Mouse (Mus musculus) spleen, adult 18-20 months (tissue): ENCODE measurements around the gene Gm16181.

ENCODE experiments used
- DNase-seq, 2 experiments: peaks; one replicate each; pipeline ENCODE4 v3.0.0; 2022; ENCODE audit warnings: mixed read lengths in 2 of 2

Gene Gm16181

DNA sequence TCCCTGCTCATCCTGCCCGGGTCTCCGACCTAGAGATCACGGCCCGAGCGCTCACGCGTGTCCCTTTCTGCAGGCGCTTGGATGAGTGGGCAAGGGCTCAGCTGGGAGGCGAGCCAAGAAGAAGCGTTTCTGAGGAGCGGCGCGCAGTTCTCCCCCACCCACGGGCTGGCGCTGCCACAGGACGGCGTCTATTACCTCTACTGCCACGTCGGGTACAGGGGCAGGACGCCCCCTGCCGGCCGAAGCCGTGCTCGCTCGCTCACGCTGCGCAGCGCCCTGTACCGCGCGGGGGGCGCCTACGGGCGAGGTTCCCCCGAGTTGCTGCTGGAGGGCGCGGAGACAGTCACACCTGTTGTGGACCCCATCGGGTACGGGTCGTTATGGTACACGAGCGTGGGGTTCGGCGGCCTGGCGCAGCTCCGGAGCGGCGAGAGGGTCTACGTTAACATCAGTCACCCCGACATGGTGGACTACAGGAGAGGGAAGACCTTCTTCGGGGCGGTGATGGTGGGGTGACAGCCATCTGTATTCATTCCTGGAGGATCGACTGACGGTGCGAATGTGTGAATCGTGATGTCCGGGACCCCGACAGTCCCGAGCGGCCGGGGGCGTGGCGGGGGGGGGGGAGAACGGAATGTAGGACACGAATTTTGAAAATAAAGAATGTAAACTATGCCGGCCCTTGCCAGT lies 24.9 kb upstream of the Gm16181 start:
- DNase-seq = peak; percentile 83 to 93

DNA sequence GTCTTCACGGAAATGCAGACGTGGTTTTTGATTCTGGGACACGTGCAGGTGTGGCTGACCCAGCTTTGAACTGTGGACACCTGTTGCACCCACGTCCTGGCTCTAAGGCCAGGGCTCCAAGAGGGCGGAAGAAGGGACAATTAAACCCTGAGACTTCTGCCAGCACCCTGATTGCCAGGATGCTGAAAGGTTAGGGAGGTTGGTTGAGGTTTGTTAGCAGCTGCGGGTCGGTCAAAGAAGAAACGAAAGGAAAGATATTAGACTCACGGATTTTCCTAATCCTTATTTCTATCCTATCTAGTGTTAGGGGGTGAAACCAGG lies 24.4 kb upstream of the Gm16181 start:
- DNase-seq = no peak

- DNase-seq = no peak
These were observed 23.5 kb upstream of the Gm16181 start for GRCm38 (mm10) chr17:35197126-35197525.

- DNase-seq = no peak
These were observed 22.6 kb upstream of the Gm16181 start for GRCm38 (mm10) chr17:35198029-35198428.

DNA sequence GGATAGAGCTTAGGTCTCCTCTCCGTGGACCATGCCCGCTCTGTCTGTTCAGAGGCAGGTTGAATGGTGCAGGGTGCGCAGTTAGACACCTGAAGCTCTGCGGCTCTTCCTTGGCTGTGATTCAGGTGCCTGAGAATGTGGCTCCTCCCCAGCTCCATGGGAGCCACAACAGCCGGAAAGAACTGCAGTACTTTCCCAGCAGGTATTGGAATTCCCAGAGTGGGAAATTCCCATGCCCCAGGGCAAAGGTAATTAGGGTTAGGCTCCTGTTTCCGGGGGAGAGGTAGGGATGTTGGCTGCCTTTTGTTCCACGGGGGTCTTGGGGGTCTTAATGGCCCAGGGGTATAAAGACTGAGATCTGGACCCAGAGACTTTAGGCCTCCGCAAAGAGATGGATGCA lies 21.7 kb upstream of the Gm16181 start:
- no peak for DNase-seq

DNA sequence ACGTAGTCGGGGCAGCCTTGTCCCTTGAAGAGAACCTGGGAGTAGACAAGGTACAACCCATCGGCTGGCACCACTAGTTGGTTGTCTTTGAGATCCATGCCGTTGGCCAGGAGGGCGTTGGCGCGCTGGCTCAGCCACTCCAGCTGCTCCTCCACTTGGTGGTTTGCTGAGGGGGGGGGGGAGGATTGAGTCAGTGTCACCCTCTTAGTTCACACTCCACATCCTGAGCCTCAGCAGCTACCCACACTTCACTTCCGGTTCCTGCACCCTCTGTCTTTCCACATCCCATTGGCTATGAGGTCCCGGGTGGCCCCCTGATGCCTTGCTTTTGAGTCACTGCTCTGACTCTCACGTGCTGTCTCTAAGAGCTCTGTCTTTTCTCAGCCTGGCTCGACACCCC lies 20.2 kb upstream of the Gm16181 start:
- peak in 1 of 2 experiments; percentile 58 for DNase-seq

DNA sequence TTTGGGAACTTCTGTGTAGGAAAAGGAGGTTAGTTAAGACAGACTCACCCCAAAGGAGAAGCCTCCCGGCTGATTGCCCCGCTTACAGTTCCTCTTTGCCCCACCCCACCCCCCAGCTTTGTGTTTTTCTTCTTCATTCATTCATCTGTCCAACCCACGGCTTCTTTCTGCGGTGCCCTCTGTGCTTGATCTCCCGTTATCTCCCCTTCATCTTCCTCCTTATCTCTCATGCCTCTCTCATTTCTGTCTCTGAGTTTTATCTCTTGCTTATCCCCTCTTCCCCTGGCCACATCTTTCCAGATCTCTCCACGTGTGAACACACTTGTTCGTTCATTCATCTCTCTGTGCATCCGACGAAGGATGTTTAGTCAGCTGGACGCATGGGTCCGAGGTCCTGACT lies 19.5 kb upstream of the Gm16181 start:
- peak in 1 of 2 experiments; percentile 39 for DNase-seq

GRCm38 (mm10) chr17:35201787-35202186 lies 18.8 kb upstream of the Gm16181 start, which contains the start of gene Tnf:
Gene Tnf, minus strand, starts transcription at chr17:35202007.
- peak; percentile 62 to 76 for DNase-seq

DNA sequence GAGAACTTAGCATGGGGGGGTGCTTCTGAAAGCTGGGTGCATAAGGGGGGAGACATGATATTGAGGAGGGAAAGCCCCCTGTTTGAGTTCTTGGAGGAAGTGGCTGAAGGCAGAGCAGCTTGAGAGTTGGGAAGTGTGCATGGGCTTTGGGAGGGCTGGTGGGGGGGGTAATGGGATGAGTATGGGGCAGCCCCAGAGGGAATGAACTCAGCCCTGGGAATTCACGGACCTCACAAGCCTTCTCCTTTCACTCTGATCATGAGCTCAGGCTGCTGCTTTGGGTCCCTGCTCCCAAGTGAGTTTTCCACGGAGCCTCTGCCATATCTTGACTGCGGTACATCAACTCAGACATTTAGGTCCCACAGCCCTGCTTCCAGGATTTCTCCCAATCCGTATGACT lies 18.2 kb upstream of the Gm16181 start:
- DNase-seq = no peak

GRCm38 (mm10) chr17:35204494-35205379 lies 15.9 kb upstream of the Gm16181 start, which contains the start of gene Lta:
Gene Lta, minus strand, starts transcription at chr17:35205351.
- DNase-seq = peak; percentile 68 to 73

GRCm38 (mm10) chr17:35205380-35205769 lies 15.3 kb upstream of the Gm16181 start:
- DNase-seq = no peak

DNA sequence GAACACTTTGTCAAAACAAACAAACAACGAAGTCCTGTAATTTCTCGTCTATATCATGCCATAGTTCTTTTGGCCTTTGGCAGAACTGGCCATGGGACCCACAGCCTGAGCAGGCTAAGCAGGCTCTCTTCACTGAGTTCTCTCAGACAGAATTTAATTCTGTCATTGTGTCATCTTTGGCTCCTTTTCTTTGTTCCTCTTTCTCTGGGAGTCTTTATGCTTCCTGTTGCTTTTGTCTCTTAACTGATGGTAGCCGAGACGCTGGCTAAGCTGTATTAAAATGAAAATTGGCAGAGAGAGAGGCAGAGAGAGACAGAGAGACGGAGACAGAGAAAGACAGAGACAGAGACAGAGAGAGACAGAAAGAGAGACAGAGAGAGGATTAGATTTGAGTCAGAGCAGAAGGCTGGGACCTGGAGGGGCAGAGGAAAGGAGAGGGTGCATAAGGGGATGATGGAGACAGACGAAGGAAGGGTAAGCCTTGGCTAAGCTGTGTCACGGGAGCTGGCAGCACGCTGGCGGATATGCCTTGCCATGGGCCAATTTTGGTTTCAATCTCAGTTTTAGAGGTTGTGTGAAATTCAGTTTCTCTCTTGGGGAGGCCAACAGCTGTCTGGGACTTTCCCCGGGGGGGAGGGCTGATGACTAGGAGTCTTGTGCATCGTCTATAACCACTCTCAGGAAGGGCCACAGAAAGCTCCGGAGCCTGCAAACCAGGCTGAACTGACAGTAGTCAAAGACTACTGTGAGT lies 10.7 kb upstream of the Gm16181 start:
- peak; percentile 67 to 73 for DNase-seq

DNA sequence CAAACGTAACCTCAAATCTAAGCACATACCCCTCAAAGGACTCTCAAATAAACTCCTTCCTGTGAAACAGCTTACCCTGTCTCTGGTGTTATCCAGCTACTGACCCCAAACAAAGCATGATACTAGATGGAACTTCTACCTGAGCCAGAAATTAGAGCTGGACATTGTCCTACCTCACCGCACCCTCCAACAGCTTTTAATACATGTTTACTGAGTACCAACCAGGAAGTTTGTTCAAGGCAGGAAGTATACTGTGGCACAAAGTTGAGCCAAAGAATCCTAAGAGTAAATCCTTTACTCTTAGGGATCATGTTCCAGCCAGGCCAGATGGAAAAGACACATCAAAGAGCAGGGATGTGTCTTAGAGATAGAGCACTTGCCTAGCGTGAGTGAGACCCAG lies 10.0 kb upstream of the Gm16181 start:
- DNase-seq = no peak

GRCm38 (mm10) chr17:35213071-35213470 lies 7.6 kb upstream of the Gm16181 start:
- DNase-seq = no peak

DNA sequence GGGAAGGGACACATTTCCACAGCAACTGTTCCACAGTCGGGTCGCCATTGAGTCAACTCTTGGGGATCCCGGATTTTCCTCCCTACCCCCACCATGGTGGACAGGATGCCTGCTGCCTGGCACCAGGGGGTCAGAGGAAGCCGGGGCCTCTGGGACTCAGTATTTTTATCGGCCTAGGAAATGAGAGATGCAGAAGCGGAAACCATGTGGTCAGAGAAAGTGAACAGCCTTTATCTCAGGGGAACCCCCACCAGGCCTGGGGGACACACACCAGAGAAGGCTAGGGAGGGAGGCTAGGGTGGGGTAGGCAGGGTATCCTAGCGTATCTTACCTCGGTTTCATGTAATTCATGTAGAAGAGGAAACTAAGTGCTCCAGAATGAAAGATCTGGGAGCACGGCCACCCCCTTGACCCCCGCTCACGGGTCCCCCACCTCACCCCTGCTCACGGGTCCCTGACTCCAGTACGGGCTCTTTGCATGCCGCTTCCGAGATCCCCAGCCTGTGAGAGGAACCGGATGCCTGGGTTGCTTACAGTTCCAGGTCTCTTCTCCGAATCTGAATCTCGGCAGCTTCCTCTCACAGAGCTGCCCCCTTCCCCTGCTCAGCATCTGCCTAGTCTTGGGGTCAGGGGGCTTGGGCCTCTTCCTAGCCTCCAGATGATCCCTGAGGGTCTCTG lies 2.0 kb upstream of the Gm16181 start:
- DNase-seq = peak; percentile 67 to 72

DNA sequence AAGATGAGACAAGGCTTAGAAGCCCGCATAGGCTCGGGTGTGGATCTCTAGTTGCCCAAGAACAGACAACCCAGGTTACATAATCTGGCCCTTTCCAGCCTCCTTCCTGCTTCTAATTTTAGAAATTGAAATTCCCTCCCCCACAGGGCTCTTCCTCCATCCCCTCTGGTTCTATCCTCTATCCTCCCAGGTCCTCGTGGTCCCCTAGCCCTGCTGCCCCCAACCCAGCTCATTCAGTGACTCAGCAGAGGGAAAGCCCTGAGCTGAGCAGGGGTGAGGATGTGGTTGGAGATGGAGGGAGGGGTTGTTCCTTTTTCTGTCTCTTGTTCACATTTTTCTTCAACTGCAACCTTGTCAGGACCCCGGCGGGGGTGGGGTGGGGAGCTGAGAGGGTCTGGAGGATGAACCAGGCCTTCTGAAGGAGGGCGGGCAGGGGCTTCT lies 1.0 kb upstream of the Gm16181 start:
- peak in 1 of 2 experiments; percentile 51 for DNase-seq

DNA sequence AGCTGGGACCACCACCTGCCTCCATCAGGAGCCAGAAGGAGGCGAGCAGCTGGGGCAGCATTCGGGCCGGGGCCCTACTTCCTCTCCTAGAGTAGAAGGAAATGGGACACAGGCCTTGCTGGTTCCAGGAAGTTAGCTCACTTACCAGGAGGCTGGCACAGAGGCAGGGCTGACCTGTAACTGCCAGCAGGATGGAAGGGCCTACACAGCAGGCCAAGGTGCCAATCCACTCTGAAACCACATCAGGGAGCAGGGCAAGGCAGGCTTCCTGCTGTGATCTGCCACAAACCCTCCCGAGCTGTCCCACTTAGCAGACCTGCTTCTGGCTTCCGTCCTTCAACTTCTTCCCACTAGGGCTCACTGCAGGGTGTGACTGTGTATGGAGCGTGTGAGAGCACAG lies 1.7 kb downstream of the Gm16181 start:
- DNase-seq = no peak

- no peak for DNase-seq
These were observed 4.0 kb downstream of the Gm16181 start for GRCm38 (mm10) chr17:35224641-35225040.

DNA sequence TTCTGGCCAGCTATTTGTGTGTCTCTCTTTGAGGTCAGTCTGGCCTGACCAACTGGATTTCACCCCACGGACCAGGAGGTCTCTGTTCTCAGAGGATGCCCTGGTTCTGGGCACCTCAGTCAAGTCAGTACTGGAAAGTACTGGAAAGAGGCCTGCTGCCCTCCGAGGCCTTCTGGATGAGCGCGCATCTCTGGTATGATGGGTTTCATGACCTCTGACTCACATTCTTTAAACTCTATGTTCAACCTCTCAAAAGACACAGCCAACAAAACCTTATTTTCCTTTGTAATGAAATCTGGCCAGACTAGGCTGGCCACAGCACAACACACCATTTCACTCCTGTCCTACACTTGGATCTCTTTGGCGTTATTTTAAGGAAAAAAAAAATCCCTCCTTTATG lies 4.8 kb downstream of the Gm16181 start:
- no peak for DNase-seq

GRCm38 (mm10) chr17:35226561-35227046 lies 6.0 kb downstream of the Gm16181 start:
- no peak for DNase-seq

- DNase-seq = no peak
These were observed 10.4 kb downstream of the Gm16181 start for GRCm38 (mm10) chr17:35231022-35231421.

GRCm38 (mm10) chr17:35232043-35232442 lies 11.4 kb downstream of the Gm16181 start:
- peak; percentile 76 to 91 for DNase-seq

DNA sequence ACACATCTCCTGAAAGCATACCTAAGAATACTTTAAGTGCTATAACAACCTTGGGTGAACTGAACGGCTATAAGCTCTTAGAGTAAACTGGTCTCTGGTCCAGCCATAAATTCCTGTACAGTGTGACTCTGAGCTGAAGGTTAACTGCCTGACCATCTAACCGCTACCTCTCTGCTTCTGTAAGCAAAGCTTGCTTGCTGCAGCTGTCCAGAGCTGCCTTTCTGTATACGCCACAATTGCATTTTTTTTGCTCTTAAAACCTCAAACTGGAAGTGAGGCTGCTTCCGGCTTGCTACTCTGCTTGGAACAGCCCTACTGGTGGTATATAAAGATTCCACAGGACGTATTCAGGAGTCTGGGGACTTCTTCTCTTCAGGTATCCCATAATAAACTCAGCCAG lies 12.0 kb downstream of the Gm16181 start:
- DNase-seq = no peak
